Mouse (Mus musculus): ENCODE results near the gene Rassf6. TPM values are rescaled to one million over a fixed set of nuclear protein-coding genes. Genes with fewer than 3 reads are reported as not detected.

Rassf6 gene
- polyA plus RNA-seq, 1 experiment, result 0.42 TPM

- no peak for TF ChIP-seq POLR2A (IDR thresholded peaks at IDR 0.05; ENCODE audit: control insufficient read depth, low read depth, low read length)
- no peak for TF ChIP-seq CTCF (IDR thresholded peaks at IDR 0.05; ENCODE audit: control insufficient read depth, insufficient read depth, insufficient replicate concordance, low read depth, low read length)
- H3K36me3 ChIP-seq (ENCODE audit: control insufficient read depth, insufficient read depth, low read length), result no peaks in the 10 kb centered on the region
- no peak within 1 kb of the TSS for H3K4me3 ChIP-seq (ENCODE audit: control insufficient read depth, low read depth, low read length)
- H3K27ac ChIP-seq (ENCODE audit: control insufficient read depth, insufficient read depth, low read depth, low read length), result no peak within 1 kb of the TSS
- no peaks in the 10 kb centered on the region for H3K27me3 ChIP-seq (ENCODE audit: control insufficient read depth, insufficient read depth, low read length)
- no peaks in the 10 kb centered on the region; the same call in 1 of the 2 replicates for H3K4me1 ChIP-seq (ENCODE audit: control insufficient read depth, insufficient read depth, low read length)
Observed at GRCm38 (mm10) chr5:90560743-90561142, 79.7 kb downstream of the Rassf6 start, which contains the start of gene 5830473C10Rik. Gene 5830473C10Rik, plus strand, starts transcription at chr5:90561107.

- Histone ChIP-seq H3K4me3 (ENCODE audit: control insufficient read depth, low read depth, low read length) (no peak overlapping the region), H3K27me3 (ENCODE audit: control insufficient read depth, insufficient read depth, low read length) (no peaks in the 10 kb centered on the region), H3K4me1 (ENCODE audit: control insufficient read depth, insufficient read depth, low read length) (no peaks in the 10 kb centered on the region), H3K36me3 (ENCODE audit: control insufficient read depth, insufficient read depth, low read length) (no peaks in the 10 kb centered on the region), H3K27ac (ENCODE audit: control insufficient read depth, insufficient read depth, low read depth, low read length) (no peak overlapping the region)
- TF ChIP-seq POLR2A (IDR thresholded peaks at IDR 0.05; ENCODE audit: control insufficient read depth, low read depth, low read length) (no peak), CTCF (IDR thresholded peaks at IDR 0.05; ENCODE audit: control insufficient read depth, insufficient read depth, insufficient replicate concordance, low read depth, low read length) (no peak)
Observed at GRCm38 (mm10) chr5:90556052-90556451, 84.4 kb downstream of the Rassf6 start.

Other genes with a start within 250 kb of the Rassf6 start
- 0.07 and 0.22 TPM in 2 replicates for gene Alb, start 179.8 kb downstream of the Rassf6 start, polyA plus RNA-seq (2012; rRNA removed)
- 0.13 and 0.21 TPM in 2 replicates for gene Afp, start 149.9 kb downstream of the Rassf6 start, polyA plus RNA-seq (2012; rRNA removed)
- 0.99 and 1.3 TPM in 2 replicates for gene Afm, start 121.7 kb downstream of the Rassf6 start, polyA plus RNA-seq (2012; rRNA removed)
- 0.12 TPM in 1 of 2 replicates, not detected in the other for gene 5830473C10Rik, start 79.5 kb downstream of the Rassf6 start, polyA plus RNA-seq (2012; rRNA removed)
- gene Cxcl5, start 118.7 kb upstream of the Rassf6 start, polyA plus RNA-seq (2012; rRNA removed), result not detected in 2 replicates
- gene Ppbp, start 127.9 kb upstream of the Rassf6 start, polyA plus RNA-seq (2012; rRNA removed), result 0.10 TPM in 1 of 2 replicates, not detected in the other
- gene Pf4, start 131.8 kb upstream of the Rassf6 start, polyA plus RNA-seq (2012; rRNA removed), result 4.8 and 6.2 TPM in 2 replicates
- gene Cxcl3, start 145.4 kb upstream of the Rassf6 start, polyA plus RNA-seq (2012; rRNA removed), result not detected in 2 replicates
- gene Cxcl15, start 153.9 kb upstream of the Rassf6 start, polyA plus RNA-seq (2012; rRNA removed), result not detected in 2 replicates